Mouse (Mus musculus): ENCODE data around the gene Galnt17. TPM values are rescaled to one million over a fixed set of nuclear protein-coding genes. Genes with fewer than 3 reads are reported as not detected.

Gene Galnt17
- polyA plus RNA-seq, 1 experiment from 2014 or later: 0.57 TPM

DNA sequence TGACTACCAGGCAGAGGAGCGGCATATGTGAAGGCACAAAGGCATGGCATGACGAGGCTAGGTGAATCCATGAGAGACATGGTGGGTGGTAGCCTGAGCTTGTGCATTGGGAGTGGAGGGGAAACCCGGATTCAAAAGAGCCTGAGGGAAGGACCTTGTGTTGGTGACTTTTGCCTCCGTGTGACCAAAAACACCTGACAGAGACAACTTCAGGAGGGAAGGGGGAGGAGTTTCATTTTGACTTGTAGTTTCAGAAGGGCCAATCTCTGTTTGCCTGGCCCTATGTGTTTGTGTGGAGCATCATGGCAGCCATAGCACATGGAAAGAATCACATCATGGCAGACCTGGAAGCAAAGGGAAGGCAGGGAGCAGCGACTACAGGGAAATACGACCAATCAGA is 459.7 kb downstream of the Galnt17 start:
- DNase-seq (ENCODE audit: low spot score): no peak

GRCm38 (mm10) chr5:130825797-130826196 is 482.5 kb downstream of the Galnt17 start:
- DNase-seq (ENCODE audit: low spot score): no peak

All from thymus, postnatal 0 days (tissue).